Mouse (Mus musculus): ENCODE data around the gene Olfr1141. TPM values are rescaled to one million over a fixed set of nuclear protein-coding genes. Genes with fewer than 3 reads are reported as not detected.

Gene Olfr1141
- total RNA-seq (2012; rRNA removed) (not detected in 2 replicates), polyA plus RNA-seq (2012; ENCODE audit: insufficient read depth in 1 of 2, insufficient read length in 2 of 2, low read depth in 1 of 2, low replicate concordance in 2 of 2, missing spikeins in 1 of 2) (not detected)

GRCm38 (mm10) chr2:87753891-87754290 is at the start of gene Olfr1141:
Gene Olfr1141, minus strand, starts transcription at chr2:87753991.
- Histone ChIP-seq H3K4me1 (ENCODE audit: control insufficient read depth in 1 of 2, insufficient read depth in 2 of 2, low read length in 2 of 2) (no peaks in the 10 kb centered on the region), H3K4me3 (ENCODE audit: control insufficient read depth in 1 of 2, insufficient read depth in 1 of 2, low read depth in 2 of 2, low read length in 2 of 2) (no peak within 1 kb of the TSS)
- TF ChIP-seq GATA1 (IDR thresholded peaks at IDR 0.05; ENCODE audit: low read depth, low read length) (no peak), MAFK (IDR thresholded peaks at IDR 0.05; ENCODE audit: borderline replicate concordance, low read depth, low read length) (no peak), SIN3A (IDR thresholded peaks at IDR 0.05; ENCODE audit: low read length) (no peak), GABPA (IDR thresholded peaks at IDR 0.05; ENCODE audit: low read depth, low read length) (no peak), ZMIZ1 (IDR thresholded peaks at IDR 0.05; ENCODE audit: low read depth, low read length) (no peak), BHLHE40 (IDR thresholded peaks at IDR 0.05; ENCODE audit: borderline replicate concordance, low read depth, low read length) (no peak), MYB (IDR thresholded peaks at IDR 0.05; ENCODE audit: low read depth, low read length) (no peak), MAZ (IDR thresholded peaks at IDR 0.05; ENCODE audit: low read depth, low read length) (no peak), POLR2AphosphoS5 (IDR thresholded peaks at IDR 0.05; ENCODE audit: borderline replicate concordance, low read depth, low read length) (no peak), NELFE (IDR thresholded peaks at IDR 0.05; ENCODE audit: low read depth, low read length) (no peak), RCOR1 (IDR thresholded peaks at IDR 0.05; ENCODE audit: low read depth, low read length) (no peak), ETS1 (IDR thresholded peaks at IDR 0.05; ENCODE audit: low read depth, low read length) (no peak), CHD2 (IDR thresholded peaks at IDR 0.05; ENCODE audit: low read length) (no peak), JUND (IDR thresholded peaks at IDR 0.05; ENCODE audit: low read depth, low read length) (no peak), EP300 (IDR thresholded peaks at IDR 0.05; ENCODE audit: low read depth in 1 of 2, low read length in 2 of 2) (no peak), MAX (IDR thresholded peaks at IDR 0.05; ENCODE audit: low read length) (no peak), CHD1 (IDR thresholded peaks at IDR 0.05; ENCODE audit: low read depth, low read length) (no peak), MEF2A (IDR thresholded peaks at IDR 0.05; ENCODE audit: extremely low read depth, insufficient replicate concordance, low read depth, low read length, poor library complexity, severe bottlenecking) (no peak), ZKSCAN1 (IDR thresholded peaks at IDR 0.05; ENCODE audit: low read depth, low read length) (no peak)

GRCm38 (mm10) chr2:87800292-87800691 is 46.5 kb upstream of the Olfr1141 start, which contains the start of gene Olfr1143:
Gene Olfr1143, plus strand, starts transcription at chr2:87800592.
- no peak within 1 kb of the TSS for H3K27ac ChIP-seq (ENCODE audit: control insufficient read depth, low read depth, low read length)
- no peaks in the 10 kb centered on the region for H3K27me3 ChIP-seq (ENCODE audit: control insufficient read depth in 1 of 2, insufficient read depth in 2 of 2, low read length in 2 of 2)
- H3K9me3 ChIP-seq (replicated peaks; ENCODE audit: insufficient read depth, low read length) = no peaks in the 10 kb centered on the region
- no peaks in the 10 kb centered on the region for H3K79me2 ChIP-seq (ENCODE audit: control insufficient read depth, insufficient read depth, low read length, poor library complexity)
- no peaks in the 10 kb centered on the region for H3K36me3 ChIP-seq (ENCODE audit: control insufficient read depth in 1 of 2, insufficient read depth in 2 of 2, low read length in 2 of 2)
- DNase-seq (ENCODE audit: low read depth, low spot score) = no peak
- H3K4me1 ChIP-seq (ENCODE audit: control insufficient read depth in 1 of 2, insufficient read depth in 2 of 2, low read length in 2 of 2) = no peaks in the 10 kb centered on the region
- no peak within 1 kb of the TSS for H3K4me3 ChIP-seq (ENCODE audit: control insufficient read depth in 1 of 2, insufficient read depth in 1 of 2, low read depth in 2 of 2, low read length in 2 of 2)
- no peak within 1 kb of the TSS for H3K9ac ChIP-seq (ENCODE audit: control insufficient read depth, low read depth, low read length, poor library complexity, severe bottlenecking)
- TF ChIP-seq POLR2AphosphoS5 (IDR thresholded peaks at IDR 0.05; ENCODE audit: borderline replicate concordance, low read depth, low read length) (no peak), ELF1 (IDR thresholded peaks at IDR 0.05; ENCODE audit: low read depth, low read length) (no peak), SIN3A (IDR thresholded peaks at IDR 0.05; ENCODE audit: low read length) (no peak), NELFE (IDR thresholded peaks at IDR 0.05; ENCODE audit: low read depth, low read length) (no peak), GATA1 (IDR thresholded peaks at IDR 0.05; ENCODE audit: low read depth, low read length) (no peak), TCF12 (IDR thresholded peaks at IDR 0.05; ENCODE audit: low read depth, low read length) (no peak), CHD2 (IDR thresholded peaks at IDR 0.05; ENCODE audit: low read length) (no peak), CTCF (IDR thresholded peaks at IDR 0.05 in 2 of 3, conservative IDR thresholded peaks at IDR 0.05 in 1 of 3; ENCODE audit: control insufficient read depth in 1 of 3, insufficient read depth in 1 of 3, low read depth in 2 of 3, low read length in 3 of 3, poor library complexity in 1 of 3, severe bottlenecking in 1 of 3) (no peak), ETS1 (IDR thresholded peaks at IDR 0.05; ENCODE audit: low read depth, low read length) (no peak), MEF2A (IDR thresholded peaks at IDR 0.05; ENCODE audit: extremely low read depth, insufficient replicate concordance, low read depth, low read length, poor library complexity, severe bottlenecking) (no peak)

More at GRCm38 (mm10) chr2:87753891-87754290, at the start of gene Olfr1141:
- H3K9me3 ChIP-seq (replicated peaks; ENCODE audit: insufficient read depth, low read length) = no peaks in the 10 kb centered on the region
- H3K9ac ChIP-seq (ENCODE audit: control insufficient read depth, low read depth, low read length, poor library complexity, severe bottlenecking) = no peak within 1 kb of the TSS
- H3K36me3 ChIP-seq (ENCODE audit: control insufficient read depth in 1 of 2, insufficient read depth in 2 of 2, low read length in 2 of 2) = no peaks in the 10 kb centered on the region
- H3K27ac ChIP-seq (ENCODE audit: control insufficient read depth, low read depth, low read length) = no peak within 1 kb of the TSS
- no peak for DNase-seq (ENCODE audit: low read depth, low spot score)
- H3K27me3 ChIP-seq (ENCODE audit: control insufficient read depth in 1 of 2, insufficient read depth in 2 of 2, low read length in 2 of 2) = no peaks in the 10 kb centered on the region
- no peaks in the 10 kb centered on the region for H3K79me2 ChIP-seq (ENCODE audit: control insufficient read depth, insufficient read depth, low read length, poor library complexity)
